Mouse (Mus musculus) 416B (cell line): ENCODE measurements around the gene Olfml2b.

Source experiments
- DNase-seq: peaks from one replicate; pipeline ENCODE4 v3.0.0; 2011; ENCODE audit warnings: low read depth

Gene Olfml2b

GRCm38 (mm10) chr1:170731865-170732595, 87.7 kb downstream of the Olfml2b start:
- DNase-seq: peak; percentile 77
